Mouse (Mus musculus) CH12.LX (cell line): ENCODE data around the gene Jag2. TPM values are rescaled to one million over a fixed set of nuclear protein-coding genes. Genes with fewer than 3 reads are reported as not detected.
A peak's percentile ranks its signal among the peaks of the same experiment; 100 is the strongest.

Source experiments
- DNase-seq: peaks from one replicate; pipeline ENCODE4 v3.0.0-alpha.2; 2013; ENCODE audit errors: extremely low read depth
- H3K27ac ChIP-seq: 2 replicates; pipeline ENCODE4 v1.5.1; 2012; ENCODE audit warnings: low read depth, mild to moderate bottlenecking, control low read depth, moderate library complexity; ENCODE audit not compliant: insufficient read depth
- H3K27me3 ChIP-seq: replicated peaks from 2 replicates; pipeline ENCODE3; 2012; ENCODE audit warnings: inconsistent platforms
- H3K36me3 ChIP-seq, 2 experiments: replicated peaks in 1 of 2; 2 replicates each; pipeline versions ENCODE3 to v1.6.1; 2012; ENCODE audit warnings: inconsistent platforms in 1 of 2, low read length in 1 of 2, mild to moderate bottlenecking in 1 of 2, mixed read lengths in 1 of 2, moderate library complexity in 1 of 2; ENCODE audit not compliant: control insufficient read depth in 1 of 2, insufficient read depth in 1 of 2
- H3K4me1 ChIP-seq, 2 experiments: 2 replicates each; pipeline ENCODE4 v1.6.1; 2012; ENCODE audit warnings: inconsistent platforms in 1 of 2, moderate library complexity in 1 of 2; ENCODE audit not compliant: insufficient read depth in 2 of 2, control insufficient read depth in 1 of 2
- H3K4me2 ChIP-seq: 2 replicates; pipeline ENCODE4 v1.6.1; 2012; ENCODE audit warnings: low read depth, mild to moderate bottlenecking, control low read depth; ENCODE audit not compliant: poor library complexity, insufficient read depth, severe bottlenecking
- H3K4me3 ChIP-seq, 3 experiments: fragments of 150-350 bp in 1 of 3; sonication (generic) in 1 of 3; replicated peaks in 1 of 3; 2 replicates each; pipeline versions ENCODE3 to v1.5.1; 2011 to 2012; ENCODE audit warnings: low read depth in 2 of 3, low read length in 2 of 3, mild to moderate bottlenecking in 2 of 3, moderate library complexity in 2 of 3, control low read depth in 1 of 3, improper control_type of control experiment in 1 of 3, inconsistent platforms in 1 of 3, mixed read lengths in 1 of 3; ENCODE audit not compliant: poor library complexity in 1 of 3
- H3K79me2 ChIP-seq: replicated peaks from 2 replicates; pipeline ENCODE4 v1.6.1; 2012; ENCODE audit warnings: mild to moderate bottlenecking, moderate library complexity; ENCODE audit not compliant: control insufficient read depth, poor library complexity, insufficient read depth, severe bottlenecking; ENCODE audit errors: extremely low read depth
- H3K9ac ChIP-seq: 2 replicates; pipeline ENCODE4 v1.6.1; 2012; ENCODE audit warnings: low read depth, mild to moderate bottlenecking, control low read depth, moderate library complexity; ENCODE audit not compliant: insufficient read depth
- H3K9me3 ChIP-seq: replicated peaks from 2 replicates; pipeline ENCODE3; 2012; ENCODE audit warnings: low read length, inconsistent platforms, mixed read lengths
- BHLHE40 ChIP-seq: IDR thresholded peaks from 2 replicates; pipeline ENCODE4 v1.6.1; 2011; ENCODE audit warnings: mild to moderate bottlenecking, low read depth, low read length, improper control_type of control experiment
- CHD1 ChIP-seq: IDR thresholded peaks from 2 replicates; pipeline ENCODE4 v1.6.1; 2012; ENCODE audit warnings: low read depth, low read length, improper control_type of control experiment, inconsistent platforms
- CHD2 ChIP-seq: IDR thresholded peaks from 2 replicates; pipeline ENCODE4 v1.6.1; 2011; ENCODE audit warnings: low read length, improper control_type of control experiment
- E2F4 ChIP-seq: IDR thresholded peaks from 2 replicates; pipeline ENCODE4 v1.6.1; 2011; ENCODE audit warnings: low read depth, low read length, improper control_type of control experiment; ENCODE audit not compliant: insufficient replicate concordance
- ELF1 ChIP-seq: IDR thresholded peaks from 2 replicates; pipeline ENCODE4 v1.6.1; 2014; ENCODE audit warnings: low read depth, mild to moderate bottlenecking, inconsistent platforms, low read length, improper control_type of control experiment
- EP300 ChIP-seq: IDR thresholded peaks from 2 replicates; pipeline ENCODE4 v1.6.1; 2011; ENCODE audit warnings: low read length, improper control_type of control experiment
- ETS1 ChIP-seq: conservative IDR thresholded peaks from 2 replicates; pipeline ENCODE4 v1.6.1; 2012; ENCODE audit warnings: low read depth, mild to moderate bottlenecking, inconsistent platforms, low read length, improper control_type of control experiment, moderate library complexity
- GABPA ChIP-seq: IDR thresholded peaks from 2 replicates; pipeline ENCODE4 v1.6.1; 2012; ENCODE audit warnings: low read depth, low read length, improper control_type of control experiment, inconsistent platforms; ENCODE audit not compliant: insufficient replicate concordance
- HCFC1 ChIP-seq: IDR thresholded peaks from 2 replicates; pipeline ENCODE4 v1.6.1; 2012; ENCODE audit warnings: low read depth, mild to moderate bottlenecking, inconsistent platforms, low read length, improper control_type of control experiment
- IRF4 ChIP-seq: IDR thresholded peaks from 2 replicates; pipeline ENCODE4 v1.6.1; 2014; ENCODE audit warnings: low read depth, mild to moderate bottlenecking, inconsistent platforms, low read length, improper control_type of control experiment
- JUN ChIP-seq: IDR thresholded peaks from 2 replicates; pipeline ENCODE4 v1.6.1; 2011; ENCODE audit warnings: low read depth, mild to moderate bottlenecking, low read length, improper control_type of control experiment, moderate library complexity; ENCODE audit not compliant: insufficient read depth
- JUND ChIP-seq: conservative IDR thresholded peaks from 2 replicates; pipeline ENCODE4 v1.6.1; 2011; ENCODE audit warnings: low read depth, low read length, improper control_type of control experiment
- KAT2A ChIP-seq: IDR thresholded peaks from 2 replicates; pipeline ENCODE4 v1.6.1; 2012; ENCODE audit warnings: low read length, improper control_type of control experiment, inconsistent platforms; ENCODE audit not compliant: insufficient replicate concordance
- MAFK ChIP-seq: IDR thresholded peaks from 2 replicates; pipeline ENCODE4 v1.6.1; 2011; ENCODE audit warnings: low read length, improper control_type of control experiment; ENCODE audit not compliant: insufficient replicate concordance
- MAZ ChIP-seq: IDR thresholded peaks from 2 replicates; pipeline ENCODE4 v1.6.1; 2012; ENCODE audit warnings: low read depth, mild to moderate bottlenecking, inconsistent platforms, low read length, improper control_type of control experiment, moderate library complexity
- MEF2A ChIP-seq: IDR thresholded peaks from 2 replicates; pipeline ENCODE4 v1.6.1; 2014; ENCODE audit warnings: low read depth, mild to moderate bottlenecking, inconsistent platforms, low read length, improper control_type of control experiment, borderline replicate concordance
- MXI1 ChIP-seq: IDR thresholded peaks from 2 replicates; pipeline ENCODE4 v1.6.1; 2011; ENCODE audit warnings: mild to moderate bottlenecking, low read depth, low read length, improper control_type of control experiment
- MYC ChIP-seq: IDR thresholded peaks from 2 replicates; pipeline ENCODE4 v1.6.1; 2011; ENCODE audit warnings: low read depth, mild to moderate bottlenecking, improper control_type of control experiment, low read length
- NELFE ChIP-seq: IDR thresholded peaks from 2 replicates; pipeline ENCODE4 v1.6.1; 2011; ENCODE audit warnings: low read depth, low read length, improper control_type of control experiment
- NRF1 ChIP-seq: IDR thresholded peaks from 2 replicates; pipeline ENCODE4 v1.6.1; 2014; ENCODE audit warnings: low read depth, mild to moderate bottlenecking, inconsistent platforms, low read length, improper control_type of control experiment, moderate library complexity
- PAX5 ChIP-seq: IDR thresholded peaks from 2 replicates; pipeline ENCODE4 v1.6.1; 2012; ENCODE audit warnings: low read length, inconsistent platforms, mixed read lengths
- POLR2A ChIP-seq: IDR thresholded peaks from 2 replicates; pipeline ENCODE4 v1.6.1; 2011; ENCODE audit warnings: low read depth, mild to moderate bottlenecking, improper control_type of control experiment, low read length
- POLR2AphosphoS2 ChIP-seq: IDR thresholded peaks from 2 replicates; pipeline ENCODE4 v1.6.1; 2011; ENCODE audit warnings: low read depth, low read length, improper control_type of control experiment
- RAD21 ChIP-seq: IDR thresholded peaks from 2 replicates; pipeline ENCODE4 v1.6.1; 2011; ENCODE audit warnings: low read depth, mild to moderate bottlenecking, low read length, improper control_type of control experiment, moderate library complexity
- RCOR1 ChIP-seq: conservative IDR thresholded peaks from 2 replicates; pipeline ENCODE4 v1.6.1; 2012; ENCODE audit warnings: low read depth, mild to moderate bottlenecking, inconsistent platforms, low read length, improper control_type of control experiment
- SIN3A ChIP-seq: IDR thresholded peaks from 2 replicates; pipeline ENCODE4 v1.6.1; 2012; ENCODE audit warnings: low read length, improper control_type of control experiment, inconsistent platforms
- SMC3 ChIP-seq: IDR thresholded peaks from 2 replicates; pipeline ENCODE4 v1.6.1; 2011; ENCODE audit warnings: low read depth, low read length, improper control_type of control experiment
- UBTF ChIP-seq: IDR thresholded peaks from 2 replicates; pipeline ENCODE4 v1.6.1; 2012; ENCODE audit warnings: low read depth, mild to moderate bottlenecking, inconsistent platforms, low read length, improper control_type of control experiment, moderate library complexity
- USF1 ChIP-seq: IDR thresholded peaks from 2 replicates; pipeline ENCODE4 v1.6.1; 2014; ENCODE audit warnings: low read depth, mild to moderate bottlenecking, inconsistent platforms, low read length, improper control_type of control experiment
- USF2 ChIP-seq: conservative IDR thresholded peaks from 2 replicates; pipeline ENCODE4 v1.6.1; 2011; ENCODE audit warnings: low read depth, low read length, improper control_type of control experiment
- ZC3H11A ChIP-seq: IDR thresholded peaks from 2 replicates; pipeline ENCODE4 v1.6.1; 2012; ENCODE audit warnings: low read depth, mild to moderate bottlenecking, inconsistent platforms, low read length, improper control_type of control experiment
- ZKSCAN1 ChIP-seq: IDR thresholded peaks from 2 replicates; pipeline ENCODE4 v1.6.1; 2012; ENCODE audit warnings: low read depth, inconsistent platforms, low read length, improper control_type of control experiment, borderline replicate concordance
- ZMIZ1 ChIP-seq: IDR thresholded peaks from 2 replicates; pipeline ENCODE4 v1.6.1; 2012; ENCODE audit warnings: low read depth, mild to moderate bottlenecking, inconsistent platforms, low read length, improper control_type of control experiment
- ZNF384 ChIP-seq: IDR thresholded peaks from 2 replicates; pipeline ENCODE4 v1.6.1; 2012; ENCODE audit warnings: low read depth, low read length, improper control_type of control experiment, inconsistent platforms
- dilution Hi-C: fragments of 300-500 bp; cut with MboI; formaldehyde crosslinking; loops from 2 replicates; pipeline ENCODE4 v1.14.3; 2020; ENCODE audit warnings: low sequenced_read_pairs; ENCODE audit not compliant: extremely low pct_unique_long_range_greater_than_20kb, extremely low pct_ligation_motif_present
- in situ Hi-C: fragments of 300-500 bp; cut with MboI; formaldehyde crosslinking; loops from 3 replicates; pipeline ENCODE4 v1.14.3; 2019; ENCODE audit warnings: low sequenced_read_pairs, low pct_ligation_motif_present, low pct_unique_long_range_greater_than_20kb, mixed read lengths
- polyA plus RNA-seq: library from polyadenylated mRNA; unstranded; fragments of >175 nt; gene quantifications from 2 replicates; pipeline ENCODE4 v1.2.1, GENCODE M21; 2012; ENCODE audit warnings: low read depth; ENCODE audit not compliant: insufficient read length
- total RNA-seq, 2 experiments: library from RNA; depleted of rRNA; stranded (reverse); fragments of 300-350 nt in 1 of 2; fragments of >200 nt in 1 of 2; gene quantifications; 2 replicates each; pipeline ENCODE4 v1.2.3; 2012 to 2014

The Jag2 gene
- total and polyA plus RNA-seq, 3 experiments = 0.34 to 7.6 (median 0.59) TPM

DNA sequence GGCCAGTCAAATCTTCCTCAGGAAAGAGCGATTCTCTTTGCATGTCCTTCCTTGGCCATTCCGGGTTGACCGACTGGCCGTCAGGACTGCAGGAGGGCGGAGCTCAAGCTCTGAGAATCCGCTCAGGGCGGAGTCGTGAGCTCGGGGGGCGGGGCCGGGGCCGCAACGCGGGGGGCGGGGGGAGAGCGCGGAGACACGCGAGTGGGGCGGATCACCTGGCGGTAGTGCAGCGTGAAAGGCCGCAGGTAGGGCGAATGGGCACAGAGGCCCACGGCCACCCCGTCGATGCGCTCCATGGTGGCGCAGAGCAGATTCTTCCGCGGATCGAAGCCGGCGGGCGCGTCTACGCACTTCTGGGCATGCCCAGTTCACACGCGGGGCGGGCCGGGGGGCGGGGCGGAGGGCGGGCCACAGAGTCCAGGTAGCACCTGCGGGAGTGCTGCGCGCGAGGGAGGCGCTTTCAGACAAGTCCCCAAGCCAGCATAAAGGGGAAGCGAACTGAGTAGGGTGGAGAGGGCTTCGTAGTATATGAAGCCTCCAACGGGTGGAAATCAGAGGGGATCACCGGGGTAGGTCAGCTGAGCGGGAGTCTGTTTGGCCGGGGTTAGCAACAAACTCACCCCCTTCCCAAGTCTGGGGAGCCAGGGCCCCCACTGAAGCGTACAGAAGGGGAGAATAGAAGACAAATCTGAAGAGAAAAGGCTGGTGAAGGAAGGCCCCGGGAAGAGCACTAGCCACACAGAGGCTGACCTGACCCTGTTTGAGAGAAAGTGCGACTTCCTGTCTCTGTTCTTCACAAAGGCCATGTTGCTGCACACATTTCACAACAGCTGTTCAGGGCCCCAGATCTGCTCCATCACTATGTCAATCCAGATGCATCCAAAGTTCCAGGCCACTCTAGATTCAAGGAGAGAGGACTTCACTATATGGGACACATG is 12.5 kb upstream of the Jag2 start, which contains the start of gene Nudt14:
Gene Nudt14, minus strand, starts transcription at position 349 of the 938 bp plus-strand sequence.
- peak within 1 kb of the TSS; percentile 68 to 82 (median 74) for H3K4me3 ChIP-seq
- dilution Hi-C loops = no loop called here
- H3K36me3 ChIP-seq = peaks cover 0 to 6% of the 10 kb centered on the region in 2 experiments
- H3K79me2 ChIP-seq = no peaks in the 10 kb centered on the region
- H3K9me3 ChIP-seq = no peaks in the 10 kb centered on the region
- peak within 1 kb of the TSS; percentile 90 for H3K4me2 ChIP-seq
- H3K27ac ChIP-seq = peak within 1 kb of the TSS; percentile 56; the same call in 1 of the 2 replicates
- H3K4me1 ChIP-seq = peaks cover 12 to 33% of the 10 kb centered on the region in 2 experiments
- in situ Hi-C loops = loop anchor here (5.0 kb wide), 1 partner anchor 70 kb away; no protein-coding TSS in a partner anchor
- no peak for TF ChIP-seq POLR2AphosphoS2
- TF ChIP-seq ELF1 = 0 out of 2 replicates have a peak, but pooled peaks have one; percentile 8
- TF ChIP-seq KAT2A = no peak
- no peak for TF ChIP-seq CHD1
- no peak for TF ChIP-seq EP300
- TF ChIP-seq POLR2A = peak; percentile 62
- TF ChIP-seq ZMIZ1 = no peak
- no peak for TF ChIP-seq ZC3H11A
- TF ChIP-seq MAZ = no peak
- no peak for TF ChIP-seq ZNF384
- no peak for TF ChIP-seq GABPA
- no peak for TF ChIP-seq USF1
- TF ChIP-seq UBTF = no peak
- peak; percentile 50 for TF ChIP-seq NELFE
- TF ChIP-seq MEF2A = no peak
- no peak for TF ChIP-seq JUN
- no peak for TF ChIP-seq BHLHE40
- no peak for TF ChIP-seq SIN3A
- TF ChIP-seq RCOR1 = no peak
- TF ChIP-seq PAX5 = no peak
- TF ChIP-seq MYC = no peak
- TF ChIP-seq NRF1 = peak; percentile 67
- TF ChIP-seq HCFC1 = no peak
- no peak for TF ChIP-seq CHD2
- TF ChIP-seq JUND = no peak
- TF ChIP-seq SMC3 = no peak
- no peak for TF ChIP-seq ETS1
- no peak for TF ChIP-seq IRF4
- no peak for TF ChIP-seq E2F4
- no peak for TF ChIP-seq ZKSCAN1
- no peak for TF ChIP-seq USF2
- TF ChIP-seq RAD21 = no peak
- TF ChIP-seq MAFK = no peak
- TF ChIP-seq MXI1 = no peak; the same call in 1 of the 2 replicates
- H3K27me3 ChIP-seq = peaks cover 2% of the 10 kb centered on the region
- peak; percentile 77 for DNase-seq
- peak within 1 kb of the TSS; percentile 92 for H3K9ac ChIP-seq
